Mouse (Mus musculus) midbrain, embryonic 12.5 days (tissue): ENCODE data around the gene Lrrfip1. TPM values are rescaled to one million over a fixed set of nuclear protein-coding genes. Genes with fewer than 3 reads are reported as not detected.
A peak's percentile ranks its signal among the peaks of the same experiment; 100 is the strongest.

ENCODE experiments used
- ATAC-seq: fragments of 200-750 bp; cut with Nextera tagmentation; 2 replicates; pipeline ENCODE4 v1.8.0; 2017; ENCODE audit warnings: low read depth, moderate TSS enrichment, moderate library complexity; ENCODE audit not compliant: low FRiP score
- H3K27ac ChIP-seq: fragments of 300-500 bp; sonication (generic); replicated peaks from 2 replicates; pipeline ENCODE4 v1.5.1; 2016; ENCODE audit warnings: mild to moderate bottlenecking
- H3K27me3 ChIP-seq: fragments of 300-500 bp; sonication (generic); 2 replicates; pipeline ENCODE4 v1.6.1; 2016; ENCODE audit warnings: mild to moderate bottlenecking
- H3K36me3 ChIP-seq: fragments of 300-500 bp; sonication (generic); 2 replicates; pipeline ENCODE4 v1.6.1; 2016
- H3K4me1 ChIP-seq: fragments of 300-500 bp; sonication (generic); 2 replicates; pipeline ENCODE4 v1.6.1; 2016
- H3K4me2 ChIP-seq: fragments of 300-500 bp; sonication (generic); replicated peaks from 2 replicates; pipeline ENCODE4 v1.6.1; 2016; ENCODE audit warnings: mild to moderate bottlenecking, moderate library complexity
- H3K4me3 ChIP-seq: fragments of 300-500 bp; sonication (generic); 2 replicates; pipeline ENCODE4 v1.5.1; 2016; ENCODE audit warnings: mild to moderate bottlenecking
- H3K9ac ChIP-seq: fragments of 300-500 bp; sonication (generic); replicated peaks from 2 replicates; pipeline ENCODE4 v1.6.1; 2016; ENCODE audit warnings: mild to moderate bottlenecking, moderate library complexity
- H3K9me3 ChIP-seq: fragments of 300-500 bp; sonication (generic); 2 replicates; pipeline ENCODE4 v1.6.1; 2016; ENCODE audit warnings: mild to moderate bottlenecking
- WGBS: fragments of 180-500 bp; shearing (Covaris S2); methylation state at CpG from one replicate; pipeline ENCODE4 v1.1.7; 2016; 5-methylcytosine and 5-hydroxymethylcytosine counted together
- polyA plus RNA-seq: library from polyadenylated mRNA; unstranded; fragments of >200 nt; fragmentation: Nextera tagmentation; extraction: Ambion mirVana; gene quantifications from 2 replicates; pipeline ENCODE4 v1.2.1, GENCODE M21; 2016

Lrrfip1 gene
- polyA plus RNA-seq, 1 experiment from 2014 or later: 18.7 TPM

GRCm38 (mm10) chr1:91079740-91080422, 81.3 kb downstream of the Lrrfip1 start:
- 94% methylated on average over 10 of the region's 10 CpGs for whole genome bisulfite sequencing
- no peaks in the 10 kb centered on the region for H3K36me3 ChIP-seq
- H3K4me2 ChIP-seq: no peak overlapping the region
- H3K9ac ChIP-seq: no peak overlapping the region
- no peak overlapping the region for H3K4me3 ChIP-seq
- H3K27me3 ChIP-seq: no peaks in the 10 kb centered on the region
- no peak overlapping the region for H3K27ac ChIP-seq
- H3K9me3 ChIP-seq: no peaks in the 10 kb centered on the region
- 0 out of 2 replicates have a peak, but pooled peaks cover 5% of the 10 kb centered on the region for H3K4me1 ChIP-seq
- no peak for ATAC-seq

- H3K4me3 ChIP-seq: no peak overlapping the region
- H3K27ac ChIP-seq: no peak overlapping the region
- H3K9me3 ChIP-seq: no peaks in the 10 kb centered on the region
- H3K4me1 ChIP-seq: 0 out of 2 replicates have a peak, but pooled peaks cover 5% of the 10 kb centered on the region
- H3K36me3 ChIP-seq: no peaks in the 10 kb centered on the region
- H3K27me3 ChIP-seq: no peaks in the 10 kb centered on the region
- WGBS: 86% methylated on average over 7 of the region's 7 CpGs
- ATAC-seq: no peak
- no peak overlapping the region for H3K9ac ChIP-seq
- no peak overlapping the region for H3K4me2 ChIP-seq
Observed at GRCm38 (mm10) chr1:91080423-91080749, 81.8 kb downstream of the Lrrfip1 start.

- Histone ChIP-seq H3K9ac (no peak overlapping the region), H3K36me3 (no peaks in the 10 kb centered on the region), H3K9me3 (no peaks in the 10 kb centered on the region), H3K4me1 (peaks cover 5% of the 10 kb centered on the region), H3K4me3 (no peak overlapping the region), H3K27me3 (no peaks in the 10 kb centered on the region), H3K4me2 (no peak overlapping the region), H3K27ac (no peak overlapping the region)
- no peak for ATAC-seq
- WGBS: 94% methylated on average over 8 of the region's 8 CpGs
Observed at GRCm38 (mm10) chr1:91084374-91084773, 85.8 kb downstream of the Lrrfip1 start.

DNA sequence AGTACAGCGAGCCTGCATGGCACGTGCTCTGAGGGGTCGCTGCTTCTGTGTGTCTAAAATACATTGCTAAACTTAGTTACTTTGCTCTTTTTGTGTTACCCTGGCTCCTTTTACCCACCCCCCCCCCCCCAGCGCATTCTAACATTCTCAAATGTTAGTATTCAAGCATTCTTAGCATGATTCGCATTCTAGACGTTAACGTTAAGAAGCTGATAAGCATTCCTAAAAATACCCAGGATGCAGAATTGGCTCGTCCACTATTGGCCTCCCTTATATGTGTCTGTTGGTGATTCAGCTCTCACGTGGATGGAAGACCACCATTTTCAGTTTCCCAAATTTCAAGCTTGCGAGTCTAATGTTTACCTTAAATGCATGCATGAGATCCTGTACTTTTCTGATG, 86.5 kb downstream of the Lrrfip1 start:
- H3K9me3 ChIP-seq: no peaks in the 10 kb centered on the region
- ATAC-seq: no peak
- no peak overlapping the region for H3K4me2 ChIP-seq
- H3K27me3 ChIP-seq: no peaks in the 10 kb centered on the region
- H3K27ac ChIP-seq: no peak overlapping the region
- H3K4me3 ChIP-seq: no peak overlapping the region
- H3K4me1 ChIP-seq: peaks cover 5% of the 10 kb centered on the region
- no peaks in the 10 kb centered on the region for H3K36me3 ChIP-seq
- H3K9ac ChIP-seq: no peak overlapping the region
- 85% methylated on average over 10 of the region's 10 CpGs for WGBS

DNA sequence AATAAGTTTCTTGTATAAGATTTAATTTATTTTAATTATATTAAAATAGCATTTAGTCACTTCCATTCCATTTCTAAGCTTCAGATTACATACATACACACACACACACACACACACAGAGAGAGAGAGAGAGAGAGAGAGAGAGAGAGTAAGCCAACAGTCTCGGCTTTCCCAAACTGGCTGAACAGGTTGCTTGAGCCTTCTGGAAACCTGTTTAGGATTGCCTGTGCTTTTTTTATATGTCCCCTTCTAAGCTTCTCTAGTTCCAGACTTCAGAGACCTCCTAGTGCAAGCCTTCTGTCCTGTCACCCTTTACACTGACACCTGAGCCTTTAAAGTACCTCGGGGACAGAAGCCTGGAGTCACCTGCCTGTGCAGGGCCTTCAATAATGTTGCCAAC, 87.1 kb downstream of the Lrrfip1 start:
- no peak overlapping the region for H3K4me2 ChIP-seq
- H3K27me3 ChIP-seq: no peaks in the 10 kb centered on the region
- no peak overlapping the region for H3K9ac ChIP-seq
- 68% methylated on average over 2 of the region's 2 CpGs for WGBS
- no peak overlapping the region for H3K4me3 ChIP-seq
- no peak overlapping the region for H3K27ac ChIP-seq
- H3K9me3 ChIP-seq: no peaks in the 10 kb centered on the region
- no peak for ATAC-seq
- H3K4me1 ChIP-seq: peaks cover 7% of the 10 kb centered on the region
- H3K36me3 ChIP-seq: no peaks in the 10 kb centered on the region

DNA sequence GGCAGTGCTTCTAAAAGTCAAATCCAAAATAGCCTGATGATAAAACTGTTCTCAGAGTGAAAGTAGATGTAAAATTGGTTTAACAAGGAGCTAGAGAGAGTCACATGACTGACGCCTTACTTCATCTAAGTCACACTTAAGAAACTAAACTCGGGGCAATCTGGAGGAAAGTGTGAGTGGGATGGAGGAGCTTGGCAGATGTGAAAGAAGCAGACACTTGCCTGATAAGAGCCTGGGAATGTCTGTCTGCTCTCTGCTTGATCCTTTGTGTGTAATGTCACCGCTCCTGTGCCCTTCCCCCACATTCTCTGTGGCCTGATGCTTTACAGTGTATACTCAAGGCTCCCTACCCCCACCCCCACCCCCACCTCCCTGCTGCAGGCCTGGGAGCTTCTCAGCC, 87.8 kb downstream of the Lrrfip1 start:
- Histone ChIP-seq H3K4me3 (no peak overlapping the region), H3K36me3 (no peaks in the 10 kb centered on the region), H3K27ac (no peak overlapping the region), H3K4me1 (peaks cover 7% of the 10 kb centered on the region), H3K4me2 (no peak overlapping the region), H3K9ac (no peak overlapping the region), H3K27me3 (no peaks in the 10 kb centered on the region), H3K9me3 (no peaks in the 10 kb centered on the region)
- WGBS: 38% methylated on average over 3 of the region's 3 CpGs
- no peak for ATAC-seq

DNA sequence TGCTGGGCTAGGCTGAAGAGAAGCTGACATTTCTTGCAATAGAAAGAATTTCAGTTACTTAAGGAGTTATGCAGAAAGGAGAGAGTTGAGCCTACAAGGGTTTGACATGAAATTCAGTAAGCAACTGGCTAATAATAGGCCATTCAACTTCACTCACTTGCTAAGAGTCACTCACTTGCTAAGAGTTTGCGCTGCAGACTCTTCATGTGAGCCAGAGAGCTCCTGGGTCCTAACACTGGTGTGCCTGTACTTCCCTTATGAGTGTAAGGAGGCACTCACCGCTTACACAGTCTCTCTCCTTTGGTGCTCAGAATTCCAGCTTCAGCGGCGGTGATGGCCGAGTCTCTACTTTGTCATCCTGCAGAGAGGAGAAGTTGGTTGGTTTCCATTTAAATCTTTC, 88.2 kb downstream of the Lrrfip1 start:
- peaks cover 7% of the 10 kb centered on the region for H3K4me1 ChIP-seq
- no peak overlapping the region for H3K4me2 ChIP-seq
- WGBS: 92% methylated on average over 5 of the region's 5 CpGs
- H3K27ac ChIP-seq: no peak overlapping the region
- H3K27me3 ChIP-seq: no peaks in the 10 kb centered on the region
- H3K36me3 ChIP-seq: no peaks in the 10 kb centered on the region
- no peak for ATAC-seq
- no peak overlapping the region for H3K4me3 ChIP-seq
- H3K9me3 ChIP-seq: no peaks in the 10 kb centered on the region
- no peak overlapping the region for H3K9ac ChIP-seq

- Histone ChIP-seq H3K9me3 (no peaks in the 10 kb centered on the region), H3K4me2 (no peak overlapping the region), H3K4me1 (peaks cover 7% of the 10 kb centered on the region), H3K27me3 (no peaks in the 10 kb centered on the region), H3K36me3 (no peaks in the 10 kb centered on the region), H3K27ac (no peak overlapping the region), H3K9ac (no peak overlapping the region), H3K4me3 (no peak overlapping the region)
- WGBS: 82% methylated on average over 7 of the region's 7 CpGs
- ATAC-seq: no peak
Observed at GRCm38 (mm10) chr1:91088027-91088426, 89.5 kb downstream of the Lrrfip1 start.

GRCm38 (mm10) chr1:91088941-91089340, 90.4 kb downstream of the Lrrfip1 start:
- H3K36me3 ChIP-seq: no peaks in the 10 kb centered on the region
- H3K4me2 ChIP-seq: no peak overlapping the region
- H3K4me1 ChIP-seq: peaks cover 7% of the 10 kb centered on the region
- H3K27ac ChIP-seq: no peak overlapping the region
- no peak overlapping the region for H3K9ac ChIP-seq
- 90% methylated on average over 8 of the region's 8 CpGs for WGBS
- no peak for ATAC-seq
- H3K27me3 ChIP-seq: no peaks in the 10 kb centered on the region
- no peak overlapping the region for H3K4me3 ChIP-seq
- no peaks in the 10 kb centered on the region for H3K9me3 ChIP-seq

DNA sequence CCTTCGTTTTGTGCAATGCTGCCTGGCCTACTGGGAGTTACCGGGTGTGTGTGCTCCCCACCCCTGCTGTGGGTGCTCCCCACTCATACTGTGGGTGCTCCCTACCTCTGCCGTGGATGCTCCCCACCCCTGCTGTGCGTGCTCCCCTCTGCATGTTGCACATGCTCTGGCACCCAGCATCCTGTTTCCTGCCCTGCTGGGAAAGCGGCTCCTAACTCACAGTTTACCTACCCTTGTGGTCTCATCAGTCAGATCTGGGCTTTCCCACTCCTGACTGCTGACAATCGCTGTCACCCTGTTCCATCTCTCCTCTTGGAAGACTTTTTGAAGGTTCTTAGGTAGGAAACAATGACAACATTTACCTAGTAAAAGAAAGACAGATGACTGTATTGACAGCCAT, 91.9 kb downstream of the Lrrfip1 start:
- H3K9me3 ChIP-seq: no peaks in the 10 kb centered on the region
- no peak overlapping the region for H3K4me3 ChIP-seq
- WGBS: 86% methylated on average over 6 of the region's 6 CpGs
- ATAC-seq: no peak
- H3K9ac ChIP-seq: no peak overlapping the region
- H3K27ac ChIP-seq: no peak overlapping the region
- no peaks in the 10 kb centered on the region for H3K27me3 ChIP-seq
- no peak overlapping the region for H3K4me2 ChIP-seq
- no peaks in the 10 kb centered on the region for H3K36me3 ChIP-seq
- peaks cover 7% of the 10 kb centered on the region for H3K4me1 ChIP-seq

- no peak overlapping the region for H3K27ac ChIP-seq
- H3K9me3 ChIP-seq: no peaks in the 10 kb centered on the region
- H3K4me3 ChIP-seq: no peak overlapping the region
- no peak for ATAC-seq
- H3K9ac ChIP-seq: no peak overlapping the region
- no peaks in the 10 kb centered on the region for H3K36me3 ChIP-seq
- 75% methylated on average over 6 of the region's 6 CpGs for WGBS
- no peak overlapping the region for H3K4me2 ChIP-seq
- H3K27me3 ChIP-seq: no peaks in the 10 kb centered on the region
- H3K4me1 ChIP-seq: 0 out of 2 replicates have a peak, but pooled peaks cover 2% of the 10 kb centered on the region
Observed at GRCm38 (mm10) chr1:91092451-91092850, 93.9 kb downstream of the Lrrfip1 start.

GRCm38 (mm10) chr1:91093296-91093695, 94.8 kb downstream of the Lrrfip1 start:
- no peak for ATAC-seq
- H3K4me3 ChIP-seq: no peak overlapping the region
- no peaks in the 10 kb centered on the region for H3K36me3 ChIP-seq
- H3K4me1 ChIP-seq: 0 out of 2 replicates have a peak, but pooled peaks cover 2% of the 10 kb centered on the region
- H3K27me3 ChIP-seq: no peaks in the 10 kb centered on the region
- no peaks in the 10 kb centered on the region for H3K9me3 ChIP-seq
- H3K27ac ChIP-seq: 0 out of 2 replicates have a peak overlapping the region, but pooled peaks have one; percentile 15
- H3K9ac ChIP-seq: no peak overlapping the region
- H3K4me2 ChIP-seq: no peak overlapping the region
- WGBS: 61% methylated on average over 2 of the region's 2 CpGs

GRCm38 (mm10) chr1:91094001-91094400, 95.5 kb downstream of the Lrrfip1 start:
- Histone ChIP-seq H3K4me2 (no peak overlapping the region), H3K4me1 (0 out of 2 replicates have a peak, but pooled peaks cover 2% of the 10 kb centered on the region), H3K9ac (no peak overlapping the region), H3K27ac (no peak overlapping the region), H3K36me3 (no peaks in the 10 kb centered on the region), H3K27me3 (no peaks in the 10 kb centered on the region), H3K4me3 (no peak overlapping the region), H3K9me3 (no peaks in the 10 kb centered on the region)
- WGBS: 87% methylated on average over 5 of the region's 5 CpGs
- no peak for ATAC-seq
